Mouse (Mus musculus): Measurements from ENCODE around the gene Kdm1a.

GRCm38 (mm10) chr4:136524309-136524708 lies 78.2 kb downstream of the Kdm1a start:
- TF ChIP-seq CTCF (IDR thresholded peaks at IDR 0.05; ENCODE audit: low read depth, low read length) (no peak), POLR2A (IDR thresholded peaks at IDR 0.05; ENCODE audit: insufficient read depth, low read length) (no peak), EP300 (IDR thresholded peaks at IDR 0.05; ENCODE audit: insufficient read depth, low read depth, low read length) (no peak)
